Mouse (Mus musculus) embryonic stem cell, embryonic (primary cell): Measurements from ENCODE around the gene Pde4b.

Experiments used
- CTCF ChIA-PET, 4 experiments: fragments of 300-600 bp in 2 of 4; fragments of 350-600 bp in 2 of 4; sonication (Branson Sonifier 250); formaldehyde crosslinking; loops; one replicate each; lab custom pipeline; 2022; ENCODE audit warnings: inconsistent platforms in 2 of 4; lab: Charles Lee
- POLR2A ChIA-PET, 4 experiments: fragments of 300-600 bp in 2 of 4; fragments of 350-600 bp in 2 of 4; sonication (Branson Sonifier 250); formaldehyde crosslinking; loops; one replicate each; lab custom pipeline; 2022; ENCODE audit warnings: antibody characterized with exemption in 4 of 4, inconsistent platforms in 1 of 4; lab: Charles Lee

Pde4b gene

DNA sequence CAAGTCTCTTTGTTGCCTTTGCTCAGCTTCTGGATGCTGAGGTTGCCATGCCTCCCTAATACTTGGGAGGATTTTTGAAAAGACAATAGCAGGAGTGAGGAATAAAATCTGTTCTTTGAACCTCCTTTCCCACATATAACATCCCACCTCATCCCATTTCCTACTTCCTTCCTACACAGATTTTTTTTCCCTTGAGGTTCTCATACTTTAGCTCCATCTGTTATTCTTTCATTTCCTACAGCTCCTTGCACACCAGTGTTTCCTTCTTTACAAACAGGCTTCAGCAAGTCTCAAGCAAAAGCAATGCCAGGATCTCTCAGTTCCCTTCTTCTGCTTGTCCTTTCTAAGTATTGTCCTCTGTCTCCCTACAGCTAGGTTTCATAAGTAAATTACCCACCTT lies 71.8 kb downstream of the Pde4b start:
- CTCF ChIA-PET: no interaction called here

GRCm38 (mm10) chr4:102171636-102172035 lies 84.3 kb downstream of the Pde4b start:
- ChIA-PET CTCF (no interaction called here), POLR2A (no interaction called here)

More for the DNA sequence above, 71.8 kb downstream of the Pde4b start:
- POLR2A ChIA-PET: no interaction called here

DNA sequence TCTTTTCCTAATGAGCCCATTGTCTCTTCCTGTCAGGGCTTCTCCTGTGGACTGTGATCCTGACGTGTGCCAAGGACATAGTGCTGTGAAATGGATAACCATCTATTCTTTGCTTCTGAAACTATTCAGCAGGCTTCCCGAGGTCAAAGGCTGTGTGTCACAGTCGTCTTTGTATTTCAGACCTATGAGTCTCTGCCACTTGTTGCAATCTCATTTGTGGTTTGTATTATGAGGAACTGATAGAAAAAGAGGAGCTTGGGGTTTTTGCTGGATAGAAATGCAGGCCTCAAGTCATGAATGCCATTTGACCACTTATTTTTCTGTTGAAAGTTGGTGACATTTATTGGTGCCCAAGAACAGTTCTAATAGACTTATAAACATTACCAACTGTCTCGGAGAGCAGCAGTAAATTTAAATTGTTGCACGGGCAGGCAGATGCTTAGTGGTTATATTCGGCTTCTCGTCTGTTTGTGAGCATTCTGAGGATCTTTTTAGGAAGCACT lies 85.4 kb downstream of the Pde4b start:
- ChIA-PET CTCF (no interaction called here), POLR2A (no interaction called here)

- CTCF ChIA-PET: no interaction called here
Observed at GRCm38 (mm10) chr4:102175985-102176384, 88.6 kb downstream of the Pde4b start.

DNA sequence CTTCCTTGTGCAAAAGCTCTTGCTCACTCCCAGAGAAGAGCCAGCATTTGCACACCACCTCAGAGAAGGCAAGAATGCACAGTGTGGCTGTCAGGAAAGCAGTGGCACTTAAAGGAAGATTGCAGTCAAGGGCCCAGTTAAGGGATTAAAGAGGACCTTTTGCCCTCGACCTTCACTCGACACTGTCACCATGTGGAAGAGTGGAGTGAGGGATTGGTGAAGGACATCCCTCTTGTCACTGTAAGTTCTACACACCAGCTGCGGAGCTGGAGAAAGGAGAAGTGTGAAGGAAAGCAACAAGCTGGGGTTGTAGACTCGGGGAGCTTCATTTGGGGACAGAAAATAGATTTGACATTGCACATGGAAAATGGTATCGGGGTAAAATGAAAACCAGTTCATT lies 89.9 kb downstream of the Pde4b start:
- ChIA-PET CTCF (no interaction called here), POLR2A (no interaction called here)

More at GRCm38 (mm10) chr4:102175985-102176384, 88.6 kb downstream of the Pde4b start:
- POLR2A ChIA-PET: interaction anchor here in 1 of 4 experiments (0.8 kb wide), 1 partner anchor 663 kb away, joined by 5 read pairs; no protein-coding TSS in a partner anchor

- POLR2A ChIA-PET: no interaction called here
- CTCF ChIA-PET: no interaction called here
Observed at GRCm38 (mm10) chr4:102186888-102187287, 99.5 kb downstream of the Pde4b start.

DNA sequence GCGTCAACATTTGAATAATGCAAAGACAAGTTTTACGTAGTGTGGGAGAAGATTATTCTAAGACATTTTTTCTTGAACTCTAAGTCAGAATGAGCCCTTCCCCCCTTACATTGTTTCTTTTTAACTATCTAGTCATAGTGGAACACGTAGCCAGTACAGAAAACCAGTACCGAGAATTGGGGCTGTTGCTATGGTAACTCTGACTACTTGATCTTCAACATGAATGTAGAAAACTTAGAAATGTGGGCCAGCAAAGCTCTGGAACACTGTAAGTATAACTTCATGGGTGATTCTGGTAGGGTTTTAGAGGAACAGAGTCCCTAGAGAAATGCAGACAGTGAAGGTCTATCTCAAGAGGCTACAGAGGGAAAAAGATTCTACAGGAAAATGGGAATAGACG lies 110.4 kb downstream of the Pde4b start:
- ChIA-PET CTCF (no interaction called here), POLR2A (no interaction called here)

GRCm38 (mm10) chr4:102209773-102210172 lies 122.4 kb downstream of the Pde4b start:
- ChIA-PET POLR2A (no interaction called here), CTCF (no interaction called here)

DNA sequence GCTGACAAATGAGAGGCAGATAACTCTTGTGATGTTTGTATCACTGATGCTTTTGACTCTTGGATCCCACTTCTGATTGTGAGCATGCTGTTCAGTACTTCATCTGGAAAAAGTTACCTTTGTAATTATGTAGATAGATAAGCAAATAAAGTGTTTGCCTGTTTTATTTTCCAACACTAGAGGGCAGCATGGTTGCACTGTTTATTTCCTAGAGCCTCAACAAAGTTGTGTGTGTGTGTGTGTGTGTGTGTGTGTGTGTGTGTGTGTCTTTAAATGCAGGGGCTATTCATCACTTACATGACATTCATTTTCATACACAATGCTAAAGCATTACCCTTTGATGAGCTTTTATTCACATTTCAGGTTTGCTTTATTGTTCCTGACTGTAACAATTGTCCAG lies 139.4 kb downstream of the Pde4b start:
- ChIA-PET CTCF (interaction anchor here (0.6 to 1.5 kb wide), 20 partner anchors 9 to 1287 kb away, joined by 3 to 5 read pairs (median 3); no protein-coding TSS in a partner anchor), POLR2A (no interaction called here)

- ChIA-PET CTCF (interaction anchor here (0.5 to 1.6 kb wide), 32 partner anchors 8 to 1595 kb away, joined by 3 to 13 read pairs (median 5); no protein-coding TSS in a partner anchor), POLR2A (interaction anchor here in 1 of 4 experiments (0.6 kb wide), 2 partner anchors 187 to 536 kb away, joined by 3 to 4 read pairs; no protein-coding TSS in a partner anchor)
Observed at GRCm38 (mm10) chr4:102228953-102229586, 141.7 kb downstream of the Pde4b start.

GRCm38 (mm10) chr4:102230898-102231297 lies 143.6 kb downstream of the Pde4b start:
- POLR2A ChIA-PET: no interaction called here
- CTCF ChIA-PET: interaction anchor here in 1 of 4 experiments (0.7 kb wide), 1 partner anchor 1819 kb away, joined by 3 read pairs; no protein-coding TSS in a partner anchor

DNA sequence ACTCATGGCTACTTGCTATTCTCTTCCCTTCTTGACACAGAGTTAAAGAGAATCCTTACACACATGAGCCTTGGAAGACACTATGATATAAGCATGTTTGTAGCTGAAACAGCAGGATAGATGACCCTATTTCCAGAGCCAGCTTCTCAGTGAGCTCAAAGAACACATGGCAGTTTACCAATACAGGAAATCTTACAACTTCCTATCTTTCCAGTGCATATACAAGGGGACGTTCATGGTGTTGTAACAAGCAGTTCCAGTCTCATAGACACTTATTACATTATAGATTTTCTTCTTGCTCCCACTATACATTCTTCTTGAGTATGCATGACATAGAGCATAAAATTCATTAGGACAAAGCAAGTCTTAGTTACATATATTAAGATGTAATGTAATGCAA lies 146.3 kb downstream of the Pde4b start:
- ChIA-PET CTCF (no interaction called here), POLR2A (interaction anchor here in 1 of 4 experiments (0.6 kb wide), 1 partner anchor 48 kb away, joined by 3 read pairs; no protein-coding TSS in a partner anchor)

GRCm38 (mm10) chr4:102235151-102235550 lies 147.8 kb downstream of the Pde4b start:
- ChIA-PET CTCF (interaction anchor here in 1 of 4 experiments (0.5 to 0.6 kb wide), 2 partner anchors 43 to 427 kb away, joined by 4 to 5 read pairs; no protein-coding TSS in a partner anchor), POLR2A (interaction anchor here in 1 of 4 experiments (1.5 kb wide), 1 partner anchor 12 kb away, joined by 4 read pairs; no protein-coding TSS in a partner anchor)

DNA sequence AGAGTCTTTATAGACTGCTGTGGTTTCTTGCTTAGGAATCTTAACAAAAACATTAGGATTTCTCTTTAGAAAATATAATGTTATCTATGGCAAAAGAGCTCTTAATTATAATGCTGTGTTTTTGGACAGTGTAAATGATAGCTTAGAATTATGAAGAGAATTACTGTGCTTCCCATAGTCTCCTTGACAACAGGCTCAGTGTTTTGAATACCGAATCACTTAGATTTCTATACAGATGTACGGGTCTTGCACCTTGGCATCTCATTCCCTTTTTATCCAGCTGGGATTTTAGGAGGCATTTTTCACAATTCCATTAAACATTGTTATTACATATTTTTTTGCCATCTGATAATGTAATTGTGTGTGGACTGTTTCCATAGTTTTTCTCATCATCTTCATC lies 151.8 kb downstream of the Pde4b start:
- CTCF ChIA-PET: no interaction called here
- POLR2A ChIA-PET: no interaction called here

DNA sequence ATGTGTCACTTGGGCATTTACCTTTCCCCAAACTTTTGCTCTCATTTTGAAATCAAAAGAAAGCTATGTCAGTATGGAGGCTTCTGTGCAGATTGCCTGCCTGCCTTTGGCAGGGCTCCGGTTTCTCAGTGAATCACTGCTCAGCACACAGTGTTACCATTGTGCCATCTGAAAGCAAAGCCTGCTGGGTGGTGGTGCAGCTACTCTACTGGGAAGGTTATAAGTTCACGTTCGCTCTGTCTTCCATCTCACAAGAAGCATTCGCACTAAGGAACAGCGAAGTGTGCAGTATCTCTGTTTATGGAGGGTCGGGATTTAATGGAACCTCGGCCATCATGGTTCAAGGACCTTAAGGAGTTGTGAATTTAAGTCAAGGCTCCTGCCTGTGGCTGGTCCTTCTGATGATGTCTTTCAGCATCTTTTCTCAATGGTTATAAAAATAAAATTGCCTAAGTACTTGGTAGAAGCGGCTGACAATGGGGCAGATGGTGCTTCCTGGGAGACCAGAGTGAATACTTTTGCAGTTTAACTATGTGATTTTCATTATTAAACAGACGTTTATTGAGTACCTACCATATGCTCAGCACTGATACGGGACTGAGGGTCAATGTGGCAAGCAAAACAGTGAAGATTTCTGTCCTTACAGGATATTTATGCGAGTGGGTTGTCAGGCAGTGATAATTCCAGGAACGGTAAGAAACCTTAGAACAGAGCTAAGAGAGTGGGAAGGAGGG lies 152.5 kb downstream of the Pde4b start:
- ChIA-PET CTCF (no interaction called here), POLR2A (no interaction called here)

DNA sequence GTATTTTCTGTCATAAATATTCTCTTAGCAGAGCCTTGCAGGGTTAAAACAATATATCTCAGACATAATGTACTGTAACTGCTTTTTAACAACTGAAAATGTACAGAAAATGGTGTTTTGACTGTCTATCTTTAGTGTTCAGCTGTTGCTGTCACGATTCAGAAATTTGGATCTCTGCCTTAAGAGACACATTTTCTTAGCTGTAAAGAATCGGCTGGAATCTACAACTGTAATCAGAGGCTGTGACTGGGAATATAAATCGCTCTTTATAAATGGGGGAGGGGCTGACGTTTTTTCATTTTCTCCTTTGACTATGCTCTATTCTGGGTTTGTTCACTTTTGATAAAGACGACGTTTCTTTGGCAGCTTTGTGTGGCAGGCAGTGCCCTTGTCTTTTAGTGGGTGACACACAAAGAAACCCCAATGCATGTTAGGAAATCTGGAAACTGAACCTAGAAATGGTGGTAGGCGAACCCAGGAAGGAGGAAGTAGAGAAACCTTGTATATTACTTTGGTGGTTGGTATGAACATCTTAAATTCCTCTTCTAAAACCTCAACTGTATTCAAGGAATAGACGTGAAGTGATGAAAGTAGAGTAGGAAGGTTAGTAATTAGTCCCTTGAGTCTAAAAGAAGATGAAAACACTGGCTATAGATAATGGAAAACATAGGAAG lies 153.5 kb downstream of the Pde4b start:
- CTCF ChIA-PET: no interaction called here
- POLR2A ChIA-PET: no interaction called here

GRCm38 (mm10) chr4:102253994-102254393 lies 166.7 kb downstream of the Pde4b start:
- POLR2A ChIA-PET: no interaction called here
- CTCF ChIA-PET: no interaction called here

DNA sequence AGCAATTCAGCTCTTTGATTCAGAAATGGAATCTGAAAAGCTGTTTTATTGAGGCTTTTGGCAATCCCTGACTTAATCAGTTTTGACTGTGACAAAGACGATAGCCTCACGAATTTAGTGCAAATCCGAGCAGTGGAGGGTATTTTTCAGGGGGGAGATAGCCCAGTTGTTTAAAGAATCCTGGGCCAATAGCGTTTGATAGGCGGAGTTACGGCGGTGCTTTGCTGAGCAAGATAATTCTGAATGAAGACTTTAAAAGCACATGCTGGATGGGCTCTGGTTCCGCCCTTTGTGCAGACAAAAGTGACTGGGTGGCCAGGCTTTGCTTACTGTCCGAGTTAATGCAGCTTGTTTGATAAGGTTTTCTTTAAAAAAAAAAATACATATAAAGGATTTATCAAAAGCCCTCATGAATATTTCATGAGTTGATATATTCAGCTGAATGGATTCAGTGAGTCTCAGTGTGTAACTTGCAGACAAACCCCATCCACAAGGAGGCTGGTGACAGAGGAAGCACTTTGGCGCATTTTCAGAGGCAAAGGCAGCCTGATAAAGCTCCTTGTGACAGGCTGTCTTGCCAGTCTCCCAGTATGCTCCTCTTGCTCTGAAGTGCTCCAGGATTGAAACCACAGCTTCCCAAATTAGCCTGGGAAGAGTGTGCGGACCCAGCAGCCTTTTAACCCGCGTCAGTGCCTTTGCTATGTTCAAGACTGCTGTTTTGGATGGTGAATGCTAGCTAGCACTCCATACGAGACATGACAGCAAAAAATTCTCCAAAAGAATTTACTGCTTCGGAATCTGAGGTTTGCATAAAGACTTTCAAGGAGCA lies 167.3 kb downstream of the Pde4b start:
- ChIA-PET POLR2A (no interaction called here), CTCF (no interaction called here)

DNA sequence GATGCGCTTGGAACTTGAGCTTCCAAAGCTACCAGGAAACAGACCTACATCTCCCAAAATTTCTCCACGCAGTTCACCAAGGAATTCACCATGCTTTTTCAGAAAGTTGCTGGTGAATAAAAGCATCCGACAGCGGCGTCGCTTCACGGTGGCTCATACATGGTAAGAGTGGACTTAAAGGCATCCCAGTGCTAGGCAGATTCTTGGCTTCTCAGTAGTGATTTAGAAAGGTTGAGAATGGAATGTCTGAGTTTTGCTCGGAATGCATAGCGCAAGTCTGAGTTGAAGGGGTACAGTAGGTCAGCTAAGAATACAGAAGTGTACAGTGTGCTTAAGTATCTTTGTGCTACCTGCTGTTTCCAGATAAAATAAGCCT lies 167.9 kb downstream of the Pde4b start:
- ChIA-PET CTCF (no interaction called here), POLR2A (no interaction called here)
